Mouse (Mus musculus) heart, embryonic 16.5 days (tissue): ENCODE measurements around the gene Wdr54. TPM values are rescaled to one million over a fixed set of nuclear protein-coding genes. Genes with fewer than 3 reads are reported as not detected.

Source experiments
- ATAC-seq: fragments of 200-750 bp; cut with Nextera tagmentation; replicated peaks from 2 replicates; pipeline ENCODE4 v1.8.0; 2017; ENCODE audit warnings: moderate number of reproducible peaks; ENCODE audit not compliant: insufficient read depth, low FRiP score; ENCODE audit errors: extremely low read depth
- H3K27ac ChIP-seq: fragments of 300-500 bp; sonication (generic); 2 replicates; pipeline ENCODE4 v1.5.1; 2014; ENCODE audit warnings: mild to moderate bottlenecking, low read length, control low read depth, moderate library complexity
- H3K27me3 ChIP-seq: fragments of 300-500 bp; sonication (generic); 2 replicates; pipeline ENCODE4 v1.6.1; 2014; ENCODE audit warnings: low read length, mixed read lengths; ENCODE audit not compliant: control insufficient read depth, insufficient read depth
- H3K36me3 ChIP-seq: fragments of 300-500 bp; sonication (generic); 2 replicates; pipeline ENCODE4 v1.6.1; 2014; ENCODE audit not compliant: control insufficient read depth, insufficient read depth
- H3K4me1 ChIP-seq: fragments of 300-500 bp; sonication (generic); 2 replicates; pipeline ENCODE4 v1.6.1; 2014; ENCODE audit warnings: low read length, mixed read lengths; ENCODE audit not compliant: control insufficient read depth, insufficient read depth
- H3K4me2 ChIP-seq: fragments of 300-500 bp; sonication (generic); 2 replicates; pipeline ENCODE4 v1.6.1; 2014; ENCODE audit warnings: low read depth, mild to moderate bottlenecking, control low read depth, low read length
- H3K4me3 ChIP-seq: fragments of 300-500 bp; sonication (generic); 2 replicates; pipeline ENCODE4 v1.5.1; 2014; ENCODE audit warnings: mild to moderate bottlenecking, control low read depth, low read length
- H3K9ac ChIP-seq: fragments of 300-500 bp; sonication (generic); 2 replicates; pipeline ENCODE4 v1.6.1; 2014; ENCODE audit warnings: low read length, control low read depth
- H3K9me3 ChIP-seq: fragments of 300-500 bp; sonication (generic); replicated peaks from 2 replicates; pipeline ENCODE4 v1.6.1; 2016; ENCODE audit warnings: low read length; ENCODE audit not compliant: control insufficient read depth
- WGBS: fragments of 180-500 bp; shearing (Covaris S2); extraction: QIAGEN DNeasy Blood & Tissue Kit; methylation state at CpG from one replicate; pipeline ENCODE4 v1.1.7; 2014; 5-methylcytosine and 5-hydroxymethylcytosine counted together
- polyA plus RNA-seq: library from polyadenylated mRNA; unstranded; fragments of >200 nt; fragmentation: Nextera tagmentation; extraction: Ambion mirVana; gene quantifications from 2 replicates; pipeline ENCODE4 v1.2.1, GENCODE M21; 2015

The Wdr54 gene
- polyA plus RNA-seq, 1 experiment from 2014 or later, result 3.8 TPM

GRCm38 (mm10) chr6:83136881-83137575, 19.2 kb downstream of the Wdr54 start:
- Histone ChIP-seq H3K4me3 (peak overlapping the region; percentile 68), H3K27me3 (no peaks in the 10 kb centered on the region), H3K27ac (peak overlapping the region; percentile 99), H3K4me2 (peak overlapping the region; percentile 81), H3K4me1 (peaks cover 25% of the 10 kb centered on the region), H3K36me3 (no peaks in the 10 kb centered on the region), H3K9me3 (no peaks in the 10 kb centered on the region), H3K9ac (peak overlapping the region; percentile 94)
- WGBS, result under 1% methylated on average over 26 of the region's 26 CpGs
- peak; percentile 80 for ATAC-seq

GRCm38 (mm10) chr6:83136291-83136880, 19.8 kb downstream of the Wdr54 start:
- no peaks in the 10 kb centered on the region for H3K36me3 ChIP-seq
- H3K4me2 ChIP-seq, result peak overlapping the region; percentile 81
- no peaks in the 10 kb centered on the region for H3K9me3 ChIP-seq
- peaks cover 20% of the 10 kb centered on the region for H3K4me1 ChIP-seq
- 27% methylated on average over 5 of the region's 5 CpGs for whole genome bisulfite sequencing
- ATAC-seq, result no peak
- H3K27ac ChIP-seq, result peak overlapping the region; percentile 99
- peak overlapping the region; percentile 68 for H3K4me3 ChIP-seq
- H3K27me3 ChIP-seq, result no peaks in the 10 kb centered on the region
- H3K9ac ChIP-seq, result peak overlapping the region; percentile 94

GRCm38 (mm10) chr6:83135571-83136161, 20.5 kb downstream of the Wdr54 start:
- WGBS, result 4% methylated on average over 36 of the region's 37 CpGs
- Histone ChIP-seq H3K27ac (peak overlapping the region; percentile 99), H3K27me3 (no peaks in the 10 kb centered on the region), H3K4me2 (peak overlapping the region; percentile 81), H3K9ac (peak overlapping the region; percentile 94), H3K36me3 (no peaks in the 10 kb centered on the region), H3K4me1 (peaks cover 20% of the 10 kb centered on the region), H3K4me3 (peak overlapping the region; percentile 68), H3K9me3 (no peaks in the 10 kb centered on the region)
- no peak for ATAC-seq

- Histone ChIP-seq H3K36me3 (no peaks in the 10 kb centered on the region), H3K4me1 (peaks cover 20% of the 10 kb centered on the region), H3K4me3 (peak within 1 kb of the TSS; percentile 68), H3K27me3 (no peaks in the 10 kb centered on the region), H3K27ac (peak within 1 kb of the TSS; percentile 99), H3K9me3 (no peaks in the 10 kb centered on the region), H3K9ac (peak within 1 kb of the TSS; percentile 94), H3K4me2 (peak within 1 kb of the TSS; percentile 81)
- 64% methylated on average over 7 of the region's 7 CpGs for WGBS
- no peak for ATAC-seq
These were observed 21.2 kb downstream of the Wdr54 start, which contains the start of gene Rtkn for GRCm38 (mm10) chr6:83134951-83135513. TSS of gene Rtkn (plus strand) at chr6:83135463.

- no peak overlapping the region for H3K4me2 ChIP-seq
- H3K36me3 ChIP-seq, result no peaks in the 10 kb centered on the region
- WGBS, result 67% methylated on average over 3 of the region's 3 CpGs
- peaks cover 20% of the 10 kb centered on the region for H3K4me1 ChIP-seq
- no peak overlapping the region for H3K4me3 ChIP-seq
- no peaks in the 10 kb centered on the region for H3K9me3 ChIP-seq
- no peaks in the 10 kb centered on the region for H3K27me3 ChIP-seq
- ATAC-seq, result no peak
- no peak overlapping the region for H3K9ac ChIP-seq
- no peak overlapping the region for H3K27ac ChIP-seq
These were observed 22.0 kb downstream of the Wdr54 start for GRCm38 (mm10) chr6:83134226-83134625.

- no peak for ATAC-seq
- Histone ChIP-seq H3K27me3 (no peaks in the 10 kb centered on the region), H3K9ac (no peak overlapping the region), H3K9me3 (no peaks in the 10 kb centered on the region), H3K4me1 (peaks cover 6% of the 10 kb centered on the region; the same call in 1 of the 2 replicates), H3K36me3 (no peaks in the 10 kb centered on the region), H3K4me2 (no peak overlapping the region), H3K27ac (no peak overlapping the region), H3K4me3 (no peak overlapping the region)
- WGBS, result 82% methylated on average over 9 of the region's 9 CpGs
These were observed 23.8 kb downstream of the Wdr54 start for GRCm38 (mm10) chr6:83132176-83132919.

- Histone ChIP-seq H3K36me3 (no peaks in the 10 kb centered on the region), H3K4me3 (no peak overlapping the region), H3K9ac (no peak overlapping the region), H3K4me1 (peaks cover 6% of the 10 kb centered on the region; the same call in 1 of the 2 replicates), H3K27ac (no peak overlapping the region), H3K9me3 (no peaks in the 10 kb centered on the region), H3K4me2 (no peak overlapping the region), H3K27me3 (no peaks in the 10 kb centered on the region)
- 62% methylated on average over 6 of the region's 6 CpGs for WGBS
- no peak for ATAC-seq
These were observed 24.6 kb downstream of the Wdr54 start for GRCm38 (mm10) chr6:83131469-83132034.

- Histone ChIP-seq H3K4me1 (peaks cover 14% of the 10 kb centered on the region), H3K9me3 (no peaks in the 10 kb centered on the region), H3K27me3 (no peaks in the 10 kb centered on the region), H3K4me2 (no peak overlapping the region), H3K4me3 (no peak overlapping the region), H3K27ac (no peak overlapping the region), H3K9ac (no peak overlapping the region), H3K36me3 (no peaks in the 10 kb centered on the region)
- no peak for ATAC-seq
- 96% methylated on average over 5 of the region's 5 CpGs for WGBS
These were observed 28.8 kb downstream of the Wdr54 start for GRCm38 (mm10) chr6:83127419-83127818.
